Mouse (Mus musculus) MEL (cell line): ENCODE results near the gene Smap2. TPM values are rescaled to one million over a fixed set of nuclear protein-coding genes. Genes with fewer than 3 reads are reported as not detected.

ENCODE experiments used
- DNase-seq: peaks from one replicate; pipeline ENCODE4 v3.0.0; 2011; ENCODE audit warnings: low read depth, low spot score
- H3K27ac ChIP-seq: 2 replicates; pipeline ENCODE4 v1.5.1; 2012; ENCODE audit warnings: low read depth, mild to moderate bottlenecking, control low read depth, low read length, moderate library complexity; ENCODE audit not compliant: control insufficient read depth
- H3K27me3 ChIP-seq, 2 experiments: fragments of 150-350 bp in 1 of 2; sonication (generic) in 1 of 2; 2 replicates each; pipeline ENCODE4 v1.6.1; 2012; ENCODE audit warnings: low read length in 2 of 2, mild to moderate bottlenecking in 2 of 2, improper control_type of control experiment in 1 of 2, moderate library complexity in 1 of 2; ENCODE audit not compliant: insufficient read depth in 2 of 2, control insufficient read depth in 1 of 2
- H3K36me3 ChIP-seq, 2 experiments: 2 replicates each; pipeline ENCODE4 v1.6.1; 2012 to 2014; ENCODE audit warnings: low read length in 2 of 2, improper control_type of control experiment in 1 of 2, inconsistent platforms in 1 of 2, mild to moderate bottlenecking in 1 of 2; ENCODE audit not compliant: insufficient read depth in 2 of 2, control insufficient read depth in 1 of 2
- H3K4me1 ChIP-seq, 2 experiments: fragments of 150-350 bp in 1 of 2; sonication (generic) in 1 of 2; 2 replicates each; pipeline ENCODE4 v1.6.1; 2012; ENCODE audit warnings: low read length in 2 of 2, improper control_type of control experiment in 1 of 2, mild to moderate bottlenecking in 1 of 2; ENCODE audit not compliant: insufficient read depth in 2 of 2, control insufficient read depth in 1 of 2
- H3K4me3 ChIP-seq, 2 experiments: fragments of 150-350 bp in 1 of 2; sonication (generic) in 1 of 2; 2 replicates each; pipeline ENCODE4 v1.5.1; 2012; ENCODE audit warnings: low read depth in 2 of 2, low read length in 2 of 2, mild to moderate bottlenecking in 2 of 2, moderate library complexity in 2 of 2, control low read depth in 1 of 2, improper control_type of control experiment in 1 of 2; ENCODE audit not compliant: control insufficient read depth in 1 of 2, insufficient read depth in 1 of 2
- H3K79me2 ChIP-seq: 2 replicates; pipeline ENCODE4 v1.6.1; 2012; ENCODE audit warnings: mild to moderate bottlenecking, low read length, moderate library complexity; ENCODE audit not compliant: control insufficient read depth, poor library complexity, insufficient read depth
- H3K9ac ChIP-seq: 2 replicates; pipeline ENCODE4 v1.6.1; 2012; ENCODE audit warnings: low read depth, mild to moderate bottlenecking, control low read depth, low read length, moderate library complexity; ENCODE audit not compliant: control insufficient read depth, poor library complexity, severe bottlenecking
- H3K9me3 ChIP-seq: fragments of 150-350 bp; sonication (generic); replicated peaks from 2 replicates; pipeline ENCODE4 v1.6.1; 2012; ENCODE audit warnings: mild to moderate bottlenecking, low read length, improper control_type of control experiment, moderate library complexity; ENCODE audit not compliant: insufficient read depth
- BHLHE40 ChIP-seq: IDR thresholded peaks from 2 replicates; pipeline ENCODE4 v1.6.1; 2012; ENCODE audit warnings: low read depth, mild to moderate bottlenecking, inconsistent platforms, low read length, improper control_type of control experiment, borderline replicate concordance
- CHD1 ChIP-seq: IDR thresholded peaks from 2 replicates; pipeline ENCODE4 v1.6.1; 2012; ENCODE audit warnings: low read depth, mild to moderate bottlenecking, inconsistent platforms, low read length, improper control_type of control experiment
- CHD2 ChIP-seq: IDR thresholded peaks from 2 replicates; pipeline ENCODE4 v1.6.1; 2011; ENCODE audit warnings: low read length, improper control_type of control experiment
- CTCF ChIP-seq, 3 experiments: IDR thresholded peaks in 2 of 3; conservative IDR thresholded peaks in 1 of 3; 2 replicates each; pipeline ENCODE4 v1.5.1; 2011 to 2012; ENCODE audit warnings: low read length in 3 of 3, low read depth in 2 of 3, mild to moderate bottlenecking in 2 of 3, improper control_type of control experiment in 1 of 3, inconsistent platforms in 1 of 3, mixed read lengths in 1 of 3, moderate library complexity in 1 of 3; ENCODE audit not compliant: control insufficient read depth in 1 of 3, insufficient read depth in 1 of 3, poor library complexity in 1 of 3, severe bottlenecking in 1 of 3
- E2F4 ChIP-seq: IDR thresholded peaks from 2 replicates; pipeline ENCODE4 v1.6.1; 2011; ENCODE audit warnings: low read depth, low read length, improper control_type of control experiment, borderline replicate concordance
- ELF1 ChIP-seq: IDR thresholded peaks from 2 replicates; pipeline ENCODE4 v1.6.1; 2014; ENCODE audit warnings: low read depth, mild to moderate bottlenecking, inconsistent platforms, low read length, improper control_type of control experiment, moderate library complexity
- EP300 ChIP-seq, 2 experiments: IDR thresholded peaks; 2 replicates each; pipeline ENCODE4 v1.6.1; 2011; ENCODE audit warnings: improper control_type of control experiment in 2 of 2, low read length in 2 of 2, low read depth in 1 of 2, mild to moderate bottlenecking in 1 of 2
- ETS1 ChIP-seq: IDR thresholded peaks from 2 replicates; pipeline ENCODE4 v1.6.1; 2012; ENCODE audit warnings: low read depth, mild to moderate bottlenecking, inconsistent platforms, low read length, improper control_type of control experiment, moderate library complexity
- GABPA ChIP-seq: IDR thresholded peaks from 2 replicates; pipeline ENCODE4 v1.6.1; 2012; ENCODE audit warnings: low read depth, mild to moderate bottlenecking, inconsistent platforms, low read length, improper control_type of control experiment, moderate library complexity
- GATA1 ChIP-seq: IDR thresholded peaks from 2 replicates; pipeline ENCODE4 v1.6.1; 2011; ENCODE audit warnings: low read depth, low read length, improper control_type of control experiment
- JUND ChIP-seq: IDR thresholded peaks from 2 replicates; pipeline ENCODE4 v1.6.1; 2011; ENCODE audit warnings: low read depth, mild to moderate bottlenecking, improper control_type of control experiment, low read length
- KAT2A ChIP-seq: conservative IDR thresholded peaks from 2 replicates; pipeline ENCODE4 v1.6.1; 2012; ENCODE audit warnings: low read depth, low read length, improper control_type of control experiment, inconsistent platforms
- MAFK ChIP-seq: IDR thresholded peaks from 2 replicates; pipeline ENCODE4 v1.6.1; 2011; ENCODE audit warnings: low read depth, mild to moderate bottlenecking, low read length, improper control_type of control experiment, borderline replicate concordance
- MAX ChIP-seq: IDR thresholded peaks from 2 replicates; pipeline ENCODE4 v1.6.1; 2011; ENCODE audit warnings: low read length, improper control_type of control experiment
- MAZ ChIP-seq: IDR thresholded peaks from 2 replicates; pipeline ENCODE4 v1.6.1; 2012; ENCODE audit warnings: low read depth, mild to moderate bottlenecking, inconsistent platforms, low read length, improper control_type of control experiment
- MEF2A ChIP-seq: IDR thresholded peaks from 2 replicates; pipeline ENCODE4 v1.6.1; 2014; ENCODE audit warnings: low read depth, mild to moderate bottlenecking, inconsistent platforms, low read length, improper control_type of control experiment; ENCODE audit not compliant: poor library complexity, insufficient replicate concordance, severe bottlenecking; ENCODE audit errors: extremely low read depth
- MXI1 ChIP-seq: IDR thresholded peaks from 2 replicates; pipeline ENCODE4 v1.6.1; 2011; ENCODE audit warnings: mild to moderate bottlenecking, low read depth, low read length, improper control_type of control experiment
- MYB ChIP-seq: IDR thresholded peaks from 2 replicates; pipeline ENCODE4 v1.6.1; 2011; ENCODE audit warnings: mild to moderate bottlenecking, low read depth, low read length, improper control_type of control experiment
- MYC ChIP-seq: IDR thresholded peaks from 2 replicates; pipeline ENCODE4 v1.6.1; 2011; ENCODE audit warnings: low read depth, mild to moderate bottlenecking, low read length, improper control_type of control experiment, moderate library complexity
- NELFE ChIP-seq: IDR thresholded peaks from 2 replicates; pipeline ENCODE4 v1.6.1; 2011; ENCODE audit warnings: low read depth, low read length, improper control_type of control experiment
- NRF1 ChIP-seq: IDR thresholded peaks from 2 replicates; pipeline ENCODE4 v1.6.1; 2014; ENCODE audit warnings: low read depth, mild to moderate bottlenecking, inconsistent platforms, low read length, improper control_type of control experiment, moderate library complexity; ENCODE audit not compliant: poor library complexity, insufficient read depth, severe bottlenecking
- POLR2A ChIP-seq, 2 experiments: IDR thresholded peaks; 2 replicates each; pipeline ENCODE4 v1.6.1; 2011 to 2012; ENCODE audit warnings: low read length in 2 of 2, mild to moderate bottlenecking in 2 of 2, control low read depth in 1 of 2, improper control_type of control experiment in 1 of 2, low read depth in 1 of 2, moderate library complexity in 1 of 2; ENCODE audit not compliant: control insufficient read depth in 1 of 2, insufficient read depth in 1 of 2, poor library complexity in 1 of 2
- POLR2AphosphoS2 ChIP-seq: IDR thresholded peaks from 2 replicates; pipeline ENCODE4 v1.6.1; 2011; ENCODE audit warnings: low read length, improper control_type of control experiment
- POLR2AphosphoS5 ChIP-seq: IDR thresholded peaks from 2 replicates; pipeline ENCODE4 v1.6.1; 2012; ENCODE audit warnings: low read depth, borderline replicate concordance, mild to moderate bottlenecking, inconsistent platforms, low read length, moderate library complexity, mixed read lengths
- RAD21 ChIP-seq: IDR thresholded peaks from 2 replicates; pipeline ENCODE4 v1.6.1; 2011; ENCODE audit warnings: mild to moderate bottlenecking, low read depth, low read length, improper control_type of control experiment
- RCOR1 ChIP-seq: IDR thresholded peaks from 2 replicates; pipeline ENCODE4 v1.6.1; 2012; ENCODE audit warnings: low read depth, mild to moderate bottlenecking, inconsistent platforms, low read length, improper control_type of control experiment
- SIN3A ChIP-seq: IDR thresholded peaks from 2 replicates; pipeline ENCODE4 v1.6.1; 2012; ENCODE audit warnings: low read length, improper control_type of control experiment, inconsistent platforms
- SMC3 ChIP-seq: IDR thresholded peaks from 2 replicates; pipeline ENCODE4 v1.6.1; 2011; ENCODE audit warnings: low read depth, low read length, improper control_type of control experiment
- TAL1 ChIP-seq: IDR thresholded peaks from 2 replicates; pipeline ENCODE4 v1.6.1; 2012; ENCODE audit warnings: mild to moderate bottlenecking, inconsistent platforms, low read length, moderate library complexity, mixed read lengths
- TBP ChIP-seq: IDR thresholded peaks from 2 replicates; pipeline ENCODE4 v1.8.0; 2011; ENCODE audit warnings: low read depth, low read length, improper control_type of control experiment
- TCF12 ChIP-seq: IDR thresholded peaks from 2 replicates; pipeline ENCODE4 v1.6.1; 2014; ENCODE audit warnings: low read depth, mild to moderate bottlenecking, inconsistent platforms, low read length, improper control_type of control experiment, moderate library complexity
- UBTF ChIP-seq: IDR thresholded peaks from 2 replicates; pipeline ENCODE4 v1.6.1; 2012; ENCODE audit warnings: low read depth, mild to moderate bottlenecking, inconsistent platforms, low read length, improper control_type of control experiment, moderate library complexity, borderline replicate concordance; ENCODE audit not compliant: insufficient read depth
- USF1 ChIP-seq: IDR thresholded peaks from 2 replicates; pipeline ENCODE4 v1.6.1; 2014; ENCODE audit warnings: low read depth, mild to moderate bottlenecking, inconsistent platforms, low read length, improper control_type of control experiment, moderate library complexity
- USF2 ChIP-seq, 2 experiments: IDR thresholded peaks; 2 replicates each; pipeline ENCODE4 v1.6.1; 2011 to 2012; ENCODE audit warnings: improper control_type of control experiment in 2 of 2, low read length in 2 of 2, borderline replicate concordance in 1 of 2, inconsistent platforms in 1 of 2, low read depth in 1 of 2, mild to moderate bottlenecking in 1 of 2; ENCODE audit not compliant: insufficient read depth in 1 of 2
- ZC3H11A ChIP-seq: IDR thresholded peaks from 2 replicates; pipeline ENCODE4 v1.6.1; 2012; ENCODE audit warnings: low read depth, mild to moderate bottlenecking, inconsistent platforms, low read length, improper control_type of control experiment
- ZKSCAN1 ChIP-seq: IDR thresholded peaks from 2 replicates; pipeline ENCODE4 v1.6.1; 2012; ENCODE audit warnings: low read depth, mild to moderate bottlenecking, inconsistent platforms, low read length, improper control_type of control experiment, moderate library complexity
- ZMIZ1 ChIP-seq: IDR thresholded peaks from 2 replicates; pipeline ENCODE4 v1.6.1; 2012; ENCODE audit warnings: low read depth, mild to moderate bottlenecking, inconsistent platforms, low read length, improper control_type of control experiment, moderate library complexity
- ZNF384 ChIP-seq: IDR thresholded peaks from 2 replicates; pipeline ENCODE4 v1.6.1; 2012; ENCODE audit warnings: low read depth, mild to moderate bottlenecking, inconsistent platforms, low read length, improper control_type of control experiment
- polyA plus RNA-seq, 2 experiments: library from polyadenylated mRNA; stranded (reverse) in 1 of 2; unstranded in 1 of 2; fragments of >175 nt in 1 of 2; fragments of >200 nt in 1 of 2; gene quantifications; 2 replicates each; pipeline versions ENCODE4 v1.2.1 to v1.2.4; 2012; ENCODE audit warnings: low replicate concordance in 2 of 2, low read depth in 1 of 2; ENCODE audit not compliant: insufficient read length in 2 of 2, insufficient read depth in 1 of 2, missing spikeins in 1 of 2
- total RNA-seq: library from RNA; depleted of rRNA; stranded (reverse); fragments of 300-350 nt; gene quantifications from 2 replicates; pipeline ENCODE4 v1.2.3, GENCODE M21; 2012

Gene Smap2
- total and polyA plus RNA-seq, 3 experiments, result 36.5 to 118 (median 83.5) TPM

- Histone ChIP-seq H3K36me3 (peaks cover 7 to 14% of the 10 kb centered on the region in 2 experiments), H3K4me1 (peaks cover 0 to 2% of the 10 kb centered on the region in 2 experiments; a peak in 2 of 4 replicates), H3K9ac (no peak overlapping the region), H3K9me3 (no peaks in the 10 kb centered on the region), H3K4me3 (no peak overlapping the region), H3K27me3 (no peaks in the 10 kb centered on the region), H3K79me2 (peaks cover 22% of the 10 kb centered on the region), H3K27ac (no peak overlapping the region)
- peak; percentile 68 for DNase-seq
- TF ChIP-seq ZC3H11A (peak; percentile 75), GATA1 (peak; percentile 80), E2F4 (no peak), RCOR1 (peak; percentile 45; the same call in 1 of the 2 replicates), TAL1 (no peak), EP300 (IDR thresholded peaks at IDR 0.05; ENCODE audit: low read depth in 1 of 2, low read length in 2 of 2) (no peak), CTCF (IDR thresholded peaks at IDR 0.05 in 2 of 3, conservative IDR thresholded peaks at IDR 0.05 in 1 of 3; ENCODE audit: control insufficient read depth in 1 of 3, insufficient read depth in 1 of 3, low read depth in 2 of 3, low read length in 3 of 3, poor library complexity in 1 of 3, severe bottlenecking in 1 of 3) (peak; percentile 74 to 93 (median 90)), ZKSCAN1 (no peak), GABPA (no peak), CHD2 (no peak), TBP (no peak), MAFK (no peak), CHD1 (no peak), MAZ (no peak), JUND (no peak), USF2 (IDR thresholded peaks at IDR 0.05; ENCODE audit: borderline replicate concordance in 1 of 2, insufficient read depth in 1 of 2, low read depth in 1 of 2, low read length in 2 of 2) (no peak), POLR2AphosphoS5 (no peak), POLR2A (IDR thresholded peaks at IDR 0.05; ENCODE audit: control insufficient read depth in 1 of 2, insufficient read depth in 1 of 2, low read depth in 1 of 2, low read length in 2 of 2, poor library complexity in 1 of 2) (no peak), ZMIZ1 (no peak), MXI1 (no peak), SMC3 (peak; percentile 87), MAX (no peak), KAT2A (no peak), POLR2AphosphoS2 (no peak), MYB (no peak), NRF1 (peak; percentile 39; the same call in 1 of the 2 replicates), MEF2A (no peak), UBTF (no peak), ETS1 (no peak), MYC (no peak), RAD21 (peak; percentile 86), USF1 (no peak), NELFE (no peak), BHLHE40 (no peak), ELF1 (no peak), TCF12 (no peak), ZNF384 (no peak), SIN3A (peak; percentile 51; the same call in 1 of the 2 replicates)
Measured at GRCm38 (mm10) chr4:120986446-120986845, 30.6 kb downstream of the Smap2 start.
